Mouse (Mus musculus) inflammation-experienced regulatory T-cells, adult 6 months (primary cell): ENCODE measurements at regions not wholly inside any gene's neighbourhood (a gene's known extent, or its start where the extent isn't known, plus 50 kb on each side); places are given as distances from the start of the nearest gene placed in this dataset.

Source experiments
- ATAC-seq: one replicate; pipeline ENCODE4 v1.8.0; 2017

DNA sequence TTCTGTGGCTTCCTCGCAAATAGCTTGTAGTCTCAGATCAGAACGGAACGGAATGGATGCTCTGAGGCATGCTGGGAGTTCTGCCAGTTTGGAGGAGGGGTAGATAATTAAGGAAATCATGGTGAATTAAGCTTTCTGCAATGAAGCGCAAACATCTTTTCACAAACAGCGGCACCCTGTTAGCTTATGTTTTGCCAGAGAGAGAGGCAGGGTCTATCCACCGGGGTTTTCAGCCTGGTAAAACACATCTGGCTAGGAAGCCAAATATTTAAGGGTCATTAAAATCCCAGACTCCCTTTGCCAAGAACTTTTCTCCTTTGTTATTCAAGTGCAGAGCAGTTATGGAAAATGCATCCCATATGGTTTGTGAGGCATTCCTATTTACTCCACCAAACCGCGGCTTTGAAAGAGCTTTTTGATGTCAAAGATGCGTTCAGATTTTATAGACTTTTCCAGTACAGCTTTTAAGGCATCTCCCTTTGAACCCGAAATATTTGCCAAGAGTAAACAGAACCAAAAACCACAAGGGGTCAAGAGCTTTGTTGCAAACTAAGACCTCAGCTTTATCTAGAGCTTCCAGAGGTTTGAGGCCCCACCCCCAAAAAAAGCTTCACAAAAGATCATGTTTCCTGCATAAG lies 287.4 kb upstream of the Cdh5 start:
- ATAC-seq = no peak

DNA sequence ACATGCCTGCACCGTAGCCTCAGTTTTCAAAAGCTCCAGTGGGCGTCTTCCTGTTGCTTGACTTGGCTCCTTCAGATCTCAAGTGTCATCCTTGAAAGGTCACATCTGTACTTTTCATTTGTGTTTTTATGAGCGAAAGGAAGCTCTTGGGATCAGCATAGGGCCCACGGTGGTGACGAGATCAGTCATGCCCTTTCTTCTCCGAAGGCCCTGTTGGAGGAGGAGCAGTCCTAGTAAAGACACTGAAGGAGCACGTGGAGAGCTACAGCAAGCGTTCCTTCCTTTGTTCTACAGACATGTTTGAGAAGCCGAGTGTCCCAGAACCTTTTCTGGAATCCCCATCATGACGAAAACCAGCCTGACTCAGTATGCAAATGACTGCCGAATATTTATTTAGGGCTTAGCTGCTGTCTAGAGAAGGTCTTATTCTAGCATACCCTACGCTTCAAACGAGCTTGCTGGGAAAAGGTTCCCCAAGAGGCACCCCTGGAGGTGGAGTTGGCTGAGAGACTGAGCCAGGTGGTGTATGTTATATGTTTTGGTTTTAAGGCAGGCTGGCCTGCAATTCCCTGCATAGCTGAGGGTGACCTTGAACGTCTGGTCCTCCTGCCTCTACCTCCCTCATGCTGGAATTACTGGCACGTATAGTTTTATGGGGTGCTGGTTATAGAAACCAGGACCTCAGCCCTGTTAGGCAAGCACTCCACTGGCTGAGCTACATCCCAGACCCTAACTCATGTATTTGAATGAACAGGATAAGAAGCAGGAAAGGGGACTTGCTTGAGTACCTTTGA lies 285.1 kb upstream of the Cdh5 start:
- no peak for ATAC-seq

DNA sequence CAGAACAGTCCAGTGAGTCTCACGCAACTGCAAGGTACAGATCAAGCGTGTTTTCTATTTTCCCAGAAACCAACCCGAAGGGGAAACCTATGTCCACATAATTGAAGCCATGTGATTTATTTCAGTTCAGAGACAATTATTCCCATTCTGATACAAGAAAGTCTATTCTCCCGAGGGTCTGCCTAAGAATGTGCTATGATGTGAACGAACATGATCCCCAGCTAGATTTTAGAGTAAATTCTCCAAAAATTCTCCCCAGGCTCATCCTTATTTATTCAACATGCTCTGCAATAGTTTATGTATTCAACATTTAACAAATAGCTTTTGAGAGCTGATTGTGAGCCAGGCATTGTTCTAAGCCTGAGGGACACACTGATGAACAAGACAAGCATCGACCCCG lies 277.9 kb upstream of the Cdh5 start:
- ATAC-seq = no peak

DNA sequence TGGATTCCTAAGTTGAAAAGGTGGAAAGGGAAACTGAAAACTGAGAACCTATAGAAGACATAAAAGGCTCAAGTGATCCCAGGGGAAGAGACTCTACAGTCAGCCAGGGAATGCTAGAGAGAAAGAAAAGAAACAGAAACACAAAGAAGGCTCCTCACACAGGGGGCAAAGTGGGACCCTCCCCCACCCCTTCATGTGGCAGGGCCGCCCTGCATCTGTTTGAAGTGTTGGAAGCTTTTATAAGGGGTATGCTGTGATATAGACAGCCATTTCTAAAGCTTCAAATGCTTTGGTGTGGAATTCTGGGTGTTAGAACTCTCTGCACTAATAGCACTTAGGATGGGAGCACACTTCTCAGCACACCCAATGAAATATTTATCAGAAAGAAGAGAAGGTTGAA lies 276.7 kb upstream of the Cdh5 start:
- ATAC-seq = no peak

DNA sequence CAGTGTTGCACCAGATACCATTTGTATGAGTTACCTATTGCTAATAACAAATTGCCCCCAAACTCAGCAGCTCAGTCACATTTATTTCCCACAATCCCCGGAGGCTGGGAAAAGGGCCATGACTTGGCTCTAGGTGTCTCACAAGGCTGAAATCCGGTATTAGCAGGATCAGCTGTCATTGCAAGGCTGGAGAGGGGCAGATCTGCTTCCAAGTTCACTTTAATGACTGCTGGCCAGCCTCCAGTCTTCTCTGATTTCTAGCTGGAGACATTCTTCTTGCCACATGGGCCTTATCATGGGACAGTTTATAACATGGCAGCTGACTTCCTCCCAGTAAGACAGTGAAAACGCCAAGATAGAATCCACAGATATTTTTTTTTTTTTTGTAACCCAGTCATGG lies 276.1 kb upstream of the Cdh5 start:
- ATAC-seq = no peak

DNA sequence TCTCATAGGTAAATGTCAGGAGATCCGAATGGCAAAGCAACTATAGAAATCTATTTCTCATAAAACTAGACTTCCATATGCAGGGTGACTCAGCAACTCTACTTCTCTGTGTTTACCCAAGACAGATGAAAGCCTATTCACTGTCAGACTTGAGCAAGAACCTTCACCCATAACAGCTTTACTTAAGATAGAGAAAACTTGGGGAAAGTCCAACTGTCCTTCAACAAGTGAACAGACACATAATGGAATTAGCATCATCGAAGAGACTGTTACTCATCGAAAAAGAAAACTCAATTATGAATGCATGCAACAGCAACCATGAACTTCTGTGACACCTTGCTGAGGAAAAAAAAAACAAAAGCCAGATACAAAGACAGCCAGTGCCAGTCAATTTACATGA lies 271.0 kb upstream of the Cdh5 start:
- no peak for ATAC-seq

DNA sequence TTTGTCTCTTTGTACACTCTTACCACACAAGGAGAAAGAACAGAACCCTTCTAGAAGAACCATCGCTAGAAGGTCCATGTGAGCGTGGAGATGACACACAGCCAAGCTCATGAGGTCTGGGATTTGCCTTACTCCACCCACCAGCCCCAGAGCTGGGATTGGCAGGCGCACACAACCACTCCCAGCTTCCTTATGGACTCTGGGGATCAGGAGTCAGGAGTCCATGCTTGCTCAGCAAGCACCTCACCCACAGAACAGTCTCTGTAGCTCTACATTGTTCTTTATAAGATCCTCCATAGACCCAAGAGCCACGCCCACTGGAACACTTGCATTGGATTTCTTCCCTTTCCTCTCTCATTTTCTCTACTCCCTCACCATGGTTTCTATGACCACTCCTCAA lies 261.4 kb upstream of the Cdh5 start:
- no peak for ATAC-seq

DNA sequence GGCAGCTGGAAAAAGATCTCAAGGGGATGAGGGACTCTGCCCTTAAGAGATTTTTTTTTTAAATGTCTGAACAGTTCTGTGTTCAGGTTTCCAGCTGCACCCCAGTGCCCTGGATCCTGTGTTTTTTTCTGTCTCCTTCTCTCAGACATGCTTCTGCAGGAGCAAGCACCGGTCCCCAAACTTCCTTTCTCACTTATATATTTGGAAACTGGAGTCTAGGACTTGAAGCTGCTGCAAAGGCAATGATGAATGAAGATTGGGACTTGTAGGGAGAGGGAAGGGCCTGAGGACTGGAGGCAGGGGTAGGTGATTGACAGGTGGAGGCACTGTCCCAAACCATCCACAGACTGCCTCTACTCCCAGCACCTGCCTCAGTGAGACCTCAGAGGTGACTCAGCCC lies 255.5 kb upstream of the Cdh5 start:
- no peak for ATAC-seq

DNA sequence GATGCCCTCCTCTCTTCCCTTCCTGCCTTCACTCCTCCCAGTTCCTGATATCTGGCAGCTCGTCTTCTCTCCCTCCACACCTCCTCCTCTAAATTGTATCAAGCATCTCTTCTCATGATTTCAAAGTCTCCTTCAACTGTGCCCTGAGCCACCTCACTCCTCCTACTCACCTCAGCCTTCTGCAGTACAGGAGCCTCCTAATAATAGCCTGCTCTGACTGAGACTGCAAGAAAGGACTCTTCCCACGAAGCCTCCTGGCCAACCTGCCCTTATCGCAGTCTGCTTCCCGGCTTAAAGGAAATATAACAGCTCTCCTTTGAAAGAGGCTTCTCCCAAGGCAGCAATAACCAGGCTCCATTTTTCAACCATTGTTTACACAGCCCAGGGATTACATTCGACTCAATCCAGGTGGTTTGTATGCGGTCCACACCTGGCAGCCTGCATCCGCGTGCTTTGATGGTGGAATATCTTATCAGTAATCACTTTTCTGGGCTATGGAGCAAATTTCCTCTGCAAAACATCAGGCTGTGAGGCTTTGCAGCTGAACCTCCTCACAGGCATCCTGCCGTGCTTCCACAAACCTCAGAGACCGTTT lies 254.9 kb upstream of the Cdh5 start:
- ATAC-seq = no peak

DNA sequence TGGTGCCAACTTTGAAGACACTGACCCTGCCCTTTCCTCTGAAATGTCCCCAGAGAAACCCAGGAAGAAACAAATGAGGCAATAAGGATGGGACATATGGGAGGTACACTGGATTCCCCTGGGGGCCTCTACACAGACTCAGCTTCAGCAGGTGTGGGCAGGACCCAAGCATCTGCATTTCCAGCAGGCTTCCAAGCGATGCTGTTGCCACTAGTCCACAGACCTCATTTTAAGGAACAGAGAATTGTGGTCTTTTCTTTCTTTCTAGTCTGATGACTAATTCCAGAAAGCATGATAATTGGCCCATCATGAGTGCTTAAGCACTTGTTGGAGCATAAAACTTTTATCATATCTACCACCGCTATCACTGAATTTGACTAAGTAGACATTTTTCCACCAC lies 251.6 kb upstream of the Cdh5 start:
- ATAC-seq = no peak

DNA sequence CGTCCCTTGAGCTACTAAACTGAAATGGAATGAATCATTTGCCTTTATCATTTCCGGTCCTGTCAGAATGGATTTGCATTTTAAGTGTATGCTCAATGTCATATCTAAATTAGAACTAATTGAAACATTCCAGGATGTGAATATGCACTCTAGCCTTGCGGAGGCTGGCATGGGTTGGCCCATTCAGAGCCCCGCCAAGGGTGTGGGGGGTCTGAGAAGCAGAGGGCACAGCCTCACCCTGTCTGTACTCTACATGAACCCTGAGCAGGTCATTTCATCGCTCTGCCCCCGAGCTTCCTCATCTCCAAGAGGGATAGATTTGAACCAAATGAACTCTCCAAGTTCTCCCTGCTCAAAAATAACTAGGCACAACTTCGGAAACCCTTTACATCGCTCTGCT lies 250.1 kb upstream of the Cdh5 start:
- no peak for ATAC-seq

DNA sequence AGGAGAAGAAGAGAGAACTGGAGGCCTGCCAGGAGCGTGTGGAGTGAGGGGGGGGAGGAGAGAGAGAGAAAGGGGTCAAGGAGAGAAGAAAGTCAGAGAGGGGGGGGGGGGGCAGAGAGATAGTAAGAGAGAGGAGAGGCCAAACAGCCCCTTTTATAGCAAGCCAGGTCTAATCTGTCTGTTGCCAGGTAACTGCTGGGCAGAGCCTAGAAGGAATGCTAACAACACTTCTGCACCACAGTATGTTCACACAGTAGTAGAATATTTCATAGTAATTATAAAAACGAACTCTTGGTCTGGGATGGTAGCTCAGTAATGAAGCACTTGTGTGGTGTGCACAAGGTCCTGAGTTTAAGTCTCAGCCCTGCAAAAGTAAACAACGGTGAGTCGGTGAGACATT lies 248.4 kb upstream of the Cdh5 start:
- ATAC-seq = no peak

DNA sequence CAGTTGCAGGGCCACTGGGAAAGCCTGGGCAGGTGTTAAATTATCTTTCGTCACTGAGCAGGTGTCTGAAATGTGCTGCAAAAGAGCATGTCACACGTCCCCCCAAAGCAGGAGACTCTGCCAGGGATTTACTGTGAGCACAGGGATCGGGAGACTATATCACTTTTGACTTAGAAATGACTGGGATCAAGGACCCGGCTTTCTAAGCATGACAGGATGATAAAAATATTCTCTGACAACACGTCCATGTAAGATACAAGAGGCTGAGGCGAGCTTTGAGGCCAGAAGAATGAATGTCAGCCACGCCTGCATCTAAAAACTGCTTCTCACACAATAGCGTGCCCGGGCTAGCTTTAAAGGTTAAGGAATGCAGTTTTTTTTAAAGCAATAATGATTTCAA lies 246.1 kb upstream of the Cdh5 start:
- no peak for ATAC-seq

DNA sequence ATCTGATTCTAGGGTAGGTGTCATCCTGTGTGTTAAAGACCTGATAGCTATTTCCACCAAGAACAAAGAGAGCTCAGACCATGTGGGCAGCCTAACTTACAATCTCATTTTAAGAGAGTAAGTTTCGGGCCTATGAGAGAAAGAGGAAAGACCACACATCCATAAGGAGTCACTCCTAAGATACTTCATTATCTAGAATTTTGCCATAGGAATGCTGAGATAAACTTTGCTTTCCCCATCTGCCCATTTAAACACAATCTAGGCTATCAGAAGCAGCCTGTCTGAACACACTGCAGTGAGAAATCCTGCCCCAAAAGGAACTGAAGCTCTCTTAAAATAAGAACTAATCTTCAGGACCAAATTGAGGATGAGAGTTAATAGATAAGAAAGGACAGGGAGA lies 242.3 kb upstream of the Cdh5 start:
- no peak for ATAC-seq

DNA sequence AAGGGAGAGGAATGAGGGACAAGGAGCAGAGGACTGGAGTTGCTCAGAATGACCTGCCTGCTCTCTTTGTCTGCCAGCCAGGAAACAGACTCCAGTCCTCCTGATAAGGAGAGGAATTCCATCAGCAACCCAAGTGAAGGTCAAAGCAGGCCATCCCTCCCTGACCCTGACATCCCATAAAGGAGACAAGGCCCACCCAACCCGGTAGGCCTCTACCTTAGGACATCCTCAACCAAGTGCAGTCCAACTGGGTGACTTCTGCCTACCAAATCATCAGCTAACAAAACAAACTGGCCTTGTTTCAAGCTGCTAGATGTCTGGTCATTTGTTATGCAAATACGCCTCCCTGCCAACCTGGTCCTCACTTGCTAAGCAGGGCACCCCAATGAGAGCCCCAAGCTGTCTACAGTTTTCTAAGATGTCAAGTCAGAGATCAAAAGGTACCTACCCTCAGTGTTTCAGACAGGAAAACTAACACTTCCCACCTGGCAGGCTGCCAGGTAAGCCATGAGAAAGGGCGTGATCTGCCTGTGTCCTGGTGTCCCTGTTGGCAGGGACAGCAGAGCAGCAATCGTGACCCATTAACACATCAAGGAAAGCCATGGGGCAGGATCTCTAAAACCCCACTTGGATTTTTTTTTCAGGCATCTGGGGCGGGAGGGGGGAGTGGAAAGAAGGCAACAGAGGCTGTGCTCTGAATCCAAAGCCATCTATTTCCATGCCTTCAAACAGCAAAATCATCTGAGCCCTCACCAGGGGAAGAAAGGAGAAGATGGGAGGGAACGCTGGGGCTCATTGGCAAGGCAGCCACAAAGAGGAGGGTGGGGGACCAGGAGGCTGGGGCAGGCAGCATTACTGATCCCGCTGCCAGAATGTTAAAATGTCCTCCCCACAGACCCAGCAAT lies 227.6 kb upstream of the Cdh5 start:
- no peak for ATAC-seq

DNA sequence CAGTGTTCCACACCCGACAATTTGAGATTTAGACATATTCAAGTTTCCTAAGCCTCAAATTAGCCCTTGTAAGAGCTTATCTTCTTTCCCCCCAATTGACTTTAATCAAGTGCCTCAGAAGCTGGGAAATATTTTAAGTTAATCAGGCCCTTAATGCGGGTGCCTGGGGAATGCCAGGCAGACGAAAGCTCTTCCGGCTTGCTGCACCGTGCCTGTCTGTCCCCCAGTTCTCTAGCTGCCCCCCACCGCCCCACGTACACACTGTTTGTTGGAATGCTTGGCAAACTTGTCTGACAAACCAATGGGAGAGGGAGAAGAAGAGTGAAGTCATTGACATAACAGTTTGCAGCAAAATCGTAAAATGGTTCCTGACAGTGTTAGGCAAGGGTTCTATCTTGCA lies 226.9 kb upstream of the Cdh5 start:
- no peak for ATAC-seq

DNA sequence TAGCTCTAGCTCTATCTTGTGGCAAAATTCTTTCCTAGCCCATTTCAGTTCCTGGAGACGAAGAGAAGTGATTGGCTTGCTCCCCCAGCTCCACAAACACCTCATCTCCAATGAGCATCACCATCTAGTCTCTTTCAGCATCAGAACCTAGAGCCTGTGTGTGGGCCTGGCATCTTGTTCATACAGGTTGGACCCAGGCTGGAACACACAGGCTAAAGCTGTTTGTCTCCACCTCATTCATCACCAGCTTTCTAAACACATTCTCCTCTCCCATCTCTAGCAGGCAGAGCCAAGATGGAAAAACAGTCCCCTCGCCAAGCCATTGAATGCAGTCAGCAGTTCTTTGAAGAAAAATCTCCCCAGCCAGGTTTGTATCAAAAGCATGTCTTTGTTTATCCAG lies 221.9 kb upstream of the Cdh5 start:
- ATAC-seq = no peak

DNA sequence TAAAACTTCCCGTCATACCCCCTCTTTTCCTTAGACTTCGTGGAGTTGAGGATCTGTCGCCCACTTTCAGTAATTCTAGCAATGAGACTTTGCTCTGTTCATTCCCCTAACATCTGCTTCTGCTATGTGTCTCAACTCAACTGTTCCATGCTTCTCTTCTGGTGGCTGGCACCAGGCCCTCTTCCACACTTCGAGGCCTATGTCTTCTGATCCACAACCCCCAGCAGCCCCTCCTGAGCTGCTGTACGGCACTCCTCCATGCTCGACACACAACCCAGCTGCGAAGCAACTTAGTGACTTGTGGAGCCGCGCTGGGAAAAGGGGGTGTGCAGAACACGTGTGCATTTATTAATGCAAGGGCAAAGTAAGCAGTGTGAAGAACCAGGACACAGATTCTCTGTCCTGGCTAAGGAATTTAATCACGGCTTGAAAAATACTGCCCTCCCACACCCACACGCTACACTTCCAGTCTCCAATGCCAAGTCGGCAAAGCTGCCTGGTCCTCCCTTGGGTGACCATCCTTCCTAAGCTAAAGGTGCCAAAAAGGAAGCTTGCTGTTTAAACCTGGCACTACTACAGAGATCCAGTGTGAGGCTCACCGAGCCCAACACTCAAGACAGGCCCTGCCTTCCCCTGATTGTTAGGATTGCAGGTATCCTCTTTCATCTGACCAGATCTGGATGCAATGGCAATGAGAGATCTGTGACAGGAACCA lies 220.8 kb upstream of the Cdh5 start:
- ATAC-seq = no peak

DNA sequence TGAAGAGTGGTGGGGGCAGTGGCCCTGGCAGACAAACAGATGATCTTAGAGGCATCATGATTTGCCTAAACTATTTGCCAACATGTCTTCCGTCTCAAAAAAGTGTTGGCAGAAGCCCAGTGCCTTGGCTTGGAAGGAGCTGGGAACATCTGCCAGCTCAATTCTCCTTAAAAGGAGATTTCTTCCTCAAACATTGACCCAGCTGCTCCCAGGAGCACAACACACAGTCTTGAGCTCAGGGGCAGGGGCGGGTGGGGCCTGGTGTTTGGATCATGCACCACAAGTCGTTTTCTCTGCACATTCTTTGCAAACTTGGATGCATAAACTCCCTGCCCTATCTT lies 220.3 kb upstream of the Cdh5 start:
- no peak for ATAC-seq

DNA sequence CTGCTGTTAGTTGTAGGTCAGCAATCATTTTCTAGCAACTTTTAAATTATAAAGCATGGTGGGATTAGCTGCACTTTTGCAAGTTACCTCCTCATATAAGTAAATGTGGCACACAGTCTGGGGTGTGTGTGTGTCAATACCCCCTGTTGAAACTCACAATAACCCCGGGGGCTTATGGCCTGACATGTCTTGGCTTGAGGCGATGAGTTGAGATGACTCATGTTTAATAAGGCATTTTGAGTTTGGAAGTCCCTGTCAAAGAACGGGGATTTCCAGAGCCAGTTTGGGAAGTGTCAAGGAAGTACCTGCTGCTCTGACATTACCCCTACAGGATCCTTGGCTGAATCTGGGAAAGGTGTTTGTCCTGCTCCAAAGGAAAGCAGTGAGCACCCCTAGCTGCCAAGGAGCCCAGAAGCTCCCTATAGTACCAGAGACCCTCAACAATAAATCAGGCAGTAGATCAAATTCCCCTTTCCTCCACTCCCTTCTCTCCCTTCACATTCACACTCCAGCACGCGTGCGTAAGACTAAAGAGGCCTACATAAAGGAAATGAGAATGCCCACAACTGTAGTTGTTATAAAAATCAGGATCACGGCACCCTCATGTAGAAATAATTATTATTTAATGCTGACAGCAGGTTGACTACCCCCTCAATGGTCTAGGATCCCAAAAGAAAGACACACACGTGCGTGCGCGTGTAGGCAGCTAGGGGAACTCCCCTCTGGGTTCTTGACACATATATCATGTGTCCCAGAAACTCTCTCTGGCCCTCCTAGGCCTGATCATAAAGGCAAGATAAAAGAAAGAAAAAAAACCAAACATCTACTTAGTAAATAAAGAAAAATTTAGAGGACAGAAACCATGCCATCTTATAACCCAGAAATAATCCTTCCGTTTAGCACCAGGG lies 216.3 kb upstream of the Cdh5 start:
- no peak for ATAC-seq

DNA sequence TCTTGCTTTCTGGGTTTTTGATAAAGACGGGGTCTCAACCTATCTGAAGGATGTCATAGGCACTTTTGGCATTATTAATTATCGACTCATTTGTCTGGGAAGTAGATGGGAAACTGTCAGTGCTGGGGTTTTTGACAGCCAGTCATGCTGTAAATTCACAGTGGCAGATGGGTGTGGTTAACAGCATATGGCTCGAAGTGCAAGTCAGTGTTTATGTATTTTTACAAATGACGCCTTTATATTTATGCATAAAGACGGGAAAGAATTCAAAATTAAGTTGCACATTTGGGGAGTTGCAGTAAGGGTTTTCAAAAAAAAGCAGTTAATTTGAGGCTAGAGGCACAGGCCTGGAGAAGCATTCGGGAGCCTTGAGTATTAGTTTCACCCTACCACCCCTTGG lies 206.8 kb upstream of the Cdh5 start:
- ATAC-seq = no peak

DNA sequence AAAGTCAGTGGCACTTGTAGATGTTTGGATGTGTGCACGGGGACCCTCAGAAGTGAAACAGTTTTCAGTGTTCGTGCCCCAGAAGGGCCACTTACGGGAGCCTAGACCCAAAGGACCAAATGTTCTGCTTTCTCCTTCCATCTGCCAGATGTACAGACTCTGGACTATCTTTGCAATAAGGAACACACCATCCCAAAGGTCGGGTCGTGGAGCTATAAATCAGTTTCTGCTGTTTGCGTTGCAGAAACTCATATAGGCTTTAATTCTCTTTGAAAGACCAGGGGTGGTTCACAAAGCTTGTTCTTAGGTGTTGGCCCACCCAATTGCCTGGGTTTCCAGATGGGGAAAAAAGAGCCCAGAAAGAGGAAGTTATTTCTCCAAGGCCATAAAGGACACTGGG lies 206.3 kb upstream of the Cdh5 start:
- ATAC-seq = no peak
